Mouse (Mus musculus) liver, embryonic 14.5 days (tissue): ENCODE results near the gene Trim56. TPM values are rescaled to one million over a fixed set of nuclear protein-coding genes. Genes with fewer than 3 reads are reported as not detected.

ENCODE experiments used
- ATAC-seq: fragments of 200-750 bp; cut with Nextera tagmentation; 2 replicates; pipeline ENCODE4 v1.8.0; 2017; ENCODE audit warnings: moderate number of reproducible peaks, mild to moderate bottlenecking, moderate library complexity; ENCODE audit not compliant: insufficient read depth
- DNase-seq, 3 experiments: peaks; one replicate each; pipeline ENCODE4 v3.0.0-alpha.2; 2012 to 2013; ENCODE audit warnings: low read depth in 3 of 3, low spot score in 3 of 3
- H3K27ac ChIP-seq: fragments of 300-500 bp; sonication (generic); 2 replicates; pipeline ENCODE4 v1.5.1; 2014; ENCODE audit warnings: moderate library complexity, mild to moderate bottlenecking, control low read depth, inconsistent platforms
- H3K27me3 ChIP-seq: fragments of 300-500 bp; sonication (generic); 2 replicates; pipeline ENCODE4 v1.6.1; 2014; ENCODE audit warnings: mild to moderate bottlenecking, low read length, moderate library complexity; ENCODE audit not compliant: control insufficient read depth, insufficient read depth
- H3K36me3 ChIP-seq: fragments of 300-500 bp; sonication (generic); replicated peaks from 2 replicates; pipeline ENCODE4 v1.6.1; 2014; ENCODE audit warnings: low read depth; ENCODE audit not compliant: control insufficient read depth, insufficient read depth
- H3K4me1 ChIP-seq, 2 experiments: fragments of 200-500 bp in 1 of 2; fragments of 300-500 bp in 1 of 2; sonication (generic) in 1 of 2; replicated peaks; 2 replicates each; pipeline ENCODE4 v1.6.1; 2012 to 2014; ENCODE audit warnings: antibody characterized with exemption in 1 of 2, inconsistent platforms in 1 of 2, low read length in 1 of 2; ENCODE audit not compliant: control insufficient read depth in 2 of 2, insufficient read depth in 2 of 2
- H3K4me2 ChIP-seq: fragments of 300-500 bp; sonication (generic); 2 replicates; pipeline ENCODE4 v1.6.1; 2014; ENCODE audit warnings: low read depth, mild to moderate bottlenecking, control low read depth, moderate library complexity
- H3K4me3 ChIP-seq, 2 experiments: fragments of 200-500 bp in 1 of 2; fragments of 300-500 bp in 1 of 2; sonication (generic) in 1 of 2; 2 replicates each; pipeline ENCODE4 v1.5.1; 2012 to 2014; ENCODE audit warnings: low read depth in 2 of 2, low read length in 2 of 2, mild to moderate bottlenecking in 2 of 2, control low read depth in 1 of 2, inconsistent platforms in 1 of 2, moderate library complexity in 1 of 2; ENCODE audit not compliant: insufficient read depth in 1 of 2
- H3K9ac ChIP-seq: fragments of 300-500 bp; sonication (generic); replicated peaks from 2 replicates; pipeline ENCODE4 v1.6.1; 2014; ENCODE audit warnings: mild to moderate bottlenecking, control low read depth, moderate library complexity
- H3K9me3 ChIP-seq: fragments of 300-500 bp; sonication (generic); 2 replicates; pipeline ENCODE4 v1.6.1; 2016; ENCODE audit warnings: low read length, mixed read lengths; ENCODE audit not compliant: control insufficient read depth
- CTCF ChIP-seq: IDR thresholded peaks from 2 replicates; pipeline ENCODE4 v1.5.1; 2016; ENCODE audit warnings: antibody characterized with exemption, low read depth, control low read depth
- EP300 ChIP-seq: IDR thresholded peaks from 2 replicates; pipeline ENCODE4 v1.6.1; 2016; ENCODE audit warnings: antibody characterized with exemption, low read depth
- WGBS: fragments of 180-500 bp; shearing (Covaris S2); extraction: QIAGEN DNeasy Blood & Tissue Kit; methylation state at CpG from one replicate; pipeline ENCODE4 v1.1.7; 2014; ENCODE audit not compliant: insufficient replicate concordance; 5-methylcytosine and 5-hydroxymethylcytosine counted together
- polyA plus RNA-seq, 2 experiments: library from polyadenylated mRNA; depleted of rRNA in 1 of 2; stranded (reverse) in 1 of 2; unstranded in 1 of 2; fragments of >200 nt; fragmentation: Nextera tagmentation in 1 of 2; extraction: Ambion mirVana in 1 of 2; gene quantifications; 2 replicates each; pipeline versions ENCODE4 v1.2.1 to v1.2.3; 2012 to 2014

The Trim56 gene
- polyA plus RNA-seq, 2 experiments, result 5.4 to 7.8 TPM

- no peaks in the 10 kb centered on the region for H3K27me3 ChIP-seq
- TF ChIP-seq EP300 (no peak), CTCF (no peak)
- peak overlapping the region; percentile 77 to 78 for H3K4me3 ChIP-seq
- ATAC-seq (no peak), DNase-seq (no peak)
- H3K4me2 ChIP-seq, result peak overlapping the region; percentile 97
- H3K36me3 ChIP-seq, result peaks cover 29% of the 10 kb centered on the region
- WGBS, result 69% methylated on average over 2 of the region's 2 CpGs
- H3K27ac ChIP-seq, result peak overlapping the region; percentile 93
- H3K4me1 ChIP-seq, result peaks cover 15 to 23% of the 10 kb centered on the region in 2 experiments
- peaks cover 32% of the 10 kb centered on the region for H3K9me3 ChIP-seq
- peak overlapping the region; percentile 98 for H3K9ac ChIP-seq
Measured at GRCm38 (mm10) chr5:137116987-137117386, 978 bp upstream of the Trim56 start.

- Histone ChIP-seq H3K9ac (peak overlapping the region; percentile 98), H3K4me2 (peak overlapping the region; percentile 97), H3K27me3 (no peaks in the 10 kb centered on the region), H3K27ac (peak overlapping the region; percentile 93), H3K36me3 (peaks cover 29% of the 10 kb centered on the region), H3K9me3 (peaks cover 51% of the 10 kb centered on the region), H3K4me1 (peaks cover 15 to 23% of the 10 kb centered on the region in 2 experiments), H3K4me3 (peak overlapping the region; percentile 77 to 78)
- no peak for DNase-seq
- no peak for ATAC-seq
- 49% methylated on average over 9 of the region's 9 CpGs for WGBS
- TF ChIP-seq CTCF (no peak), EP300 (no peak)
Measured at GRCm38 (mm10) chr5:137114891-137115561, 983 bp downstream of the Trim56 start.

DNA sequence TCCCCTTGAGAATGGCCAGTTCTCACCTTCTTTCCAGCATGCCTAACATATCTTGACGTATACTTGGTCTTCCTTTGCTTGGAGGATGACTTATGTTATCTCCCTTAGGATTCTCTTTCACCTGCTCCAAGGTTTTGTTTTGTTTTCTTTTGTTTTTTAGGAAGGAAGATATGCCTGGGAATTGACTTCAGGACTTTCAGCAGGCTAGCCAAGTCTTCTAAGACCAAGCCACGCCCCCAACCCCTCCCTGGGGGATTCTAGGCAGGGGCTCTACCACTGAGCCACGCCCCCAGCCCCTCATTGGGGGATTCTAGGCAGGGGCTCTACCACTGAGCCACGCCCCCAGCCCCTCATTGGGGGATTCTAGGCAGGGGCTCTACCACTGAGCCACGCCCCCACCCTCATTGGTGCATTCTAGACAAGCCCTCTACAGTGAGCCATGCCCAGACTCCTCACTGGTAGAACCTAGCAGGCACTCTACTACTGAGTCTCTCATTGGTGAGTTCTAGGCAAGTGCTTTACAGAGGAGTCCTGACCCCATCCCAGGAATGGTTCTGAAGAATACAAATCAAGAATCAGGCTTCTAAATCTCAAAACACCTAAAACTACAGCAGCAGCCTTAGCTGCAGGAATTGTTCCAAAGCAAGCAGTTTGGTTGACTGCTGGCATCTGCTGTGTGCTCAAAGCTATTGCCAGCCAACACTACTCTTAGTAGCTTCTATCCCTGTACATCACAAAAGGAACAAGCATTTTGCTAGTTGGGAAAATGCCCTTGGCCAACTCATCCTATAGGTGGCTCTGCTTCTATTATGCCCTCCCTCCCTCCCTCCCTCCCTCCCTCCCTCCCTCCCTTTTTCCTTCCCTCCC lies 4.2 kb downstream of the Trim56 start:
- Histone ChIP-seq H3K4me3 (no peak overlapping the region), H3K9ac (no peak overlapping the region), H3K4me2 (no peak overlapping the region), H3K36me3 (peaks cover 29% of the 10 kb centered on the region), H3K27ac (no peak overlapping the region), H3K27me3 (no peaks in the 10 kb centered on the region), H3K9me3 (peaks cover 48% of the 10 kb centered on the region), H3K4me1 (peaks cover 9 to 16% of the 10 kb centered on the region in 2 experiments)
- no peak for TF ChIP-seq EP300
- TF ChIP-seq CTCF, result no peak
- WGBS, result 80% methylated on average over 5 of the region's 5 CpGs
- ATAC-seq, result no peak
- no peak for DNase-seq

DNA sequence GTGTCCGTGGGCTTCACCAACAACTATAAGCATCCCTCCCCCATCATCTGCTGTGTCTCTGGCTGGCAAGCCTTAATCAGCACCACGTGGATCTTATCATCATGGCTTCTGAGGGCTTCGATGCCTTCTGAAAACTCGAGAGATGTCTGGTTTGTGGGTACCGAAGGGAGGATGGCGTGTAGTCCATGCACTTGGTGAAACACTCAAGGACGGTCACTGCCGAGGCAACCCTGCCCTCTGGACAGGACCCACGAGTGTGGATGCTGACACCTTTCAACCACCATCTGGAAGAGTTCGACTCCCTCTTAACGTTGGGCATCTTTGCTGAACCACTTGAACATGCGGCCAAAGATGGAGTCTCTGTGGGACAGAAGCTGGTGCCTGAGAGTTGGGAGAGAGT lies 5.1 kb downstream of the Trim56 start:
- TF ChIP-seq EP300 (no peak), CTCF (no peak)
- Histone ChIP-seq H3K36me3 (peaks cover 29% of the 10 kb centered on the region), H3K27ac (no peak overlapping the region), H3K4me2 (no peak overlapping the region), H3K4me3 (no peak overlapping the region), H3K9ac (no peak overlapping the region), H3K4me1 (peaks cover 14 to 18% of the 10 kb centered on the region in 2 experiments), H3K9me3 (peaks cover 48% of the 10 kb centered on the region), H3K27me3 (no peaks in the 10 kb centered on the region)
- WGBS, result 90% methylated on average over 12 of the region's 12 CpGs
- DNase-seq, result no peak
- ATAC-seq, result no peak

- ATAC-seq, result no peak
- Histone ChIP-seq H3K27ac (no peak overlapping the region), H3K27me3 (no peaks in the 10 kb centered on the region), H3K4me3 (no peak overlapping the region), H3K4me1 (peaks cover 16 to 21% of the 10 kb centered on the region in 2 experiments), H3K9me3 (peaks cover 48% of the 10 kb centered on the region), H3K9ac (no peak overlapping the region), H3K36me3 (peaks cover 27% of the 10 kb centered on the region), H3K4me2 (no peak overlapping the region)
- 66% methylated on average over 25 of the region's 25 CpGs for WGBS
- no peak for DNase-seq
- TF ChIP-seq EP300 (no peak), CTCF (no peak)
Measured at GRCm38 (mm10) chr5:137109941-137110593, 5.9 kb downstream of the Trim56 start.
